Mouse (Mus musculus): ENCODE measurements at regions not wholly inside any gene's neighbourhood (a gene's known extent, or its start where the extent isn't known, plus 50 kb on each side); places are given as distances from the start of the nearest gene placed in this dataset.
A peak's percentile ranks its signal among the peaks of the same experiment; 100 is the strongest.

GRCm38 (mm10) chr16:12901096-12901995 is 208.1 kb upstream of the Ercc4 start:
- no peak for DNase-seq (ENCODE audit: low read depth, low spot score)

DNA sequence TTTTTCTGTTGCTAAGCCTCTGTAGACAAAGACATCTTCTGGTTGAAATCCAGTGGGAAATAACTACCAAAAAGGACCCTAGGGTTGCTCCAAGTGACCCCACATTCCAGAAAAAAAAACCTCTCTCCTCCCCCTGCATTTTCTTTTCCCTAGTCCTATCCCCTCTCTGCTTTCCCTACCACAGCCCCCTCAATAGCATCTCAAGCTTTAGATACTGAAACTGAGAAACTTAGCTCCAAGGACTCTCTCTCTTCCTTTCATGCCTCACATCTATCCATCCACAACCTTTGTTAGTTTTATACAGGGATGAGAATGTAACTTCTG is 207.5 kb upstream of the Ercc4 start:
- DNase-seq (ENCODE audit: low read depth, low spot score), result no peak

DNA sequence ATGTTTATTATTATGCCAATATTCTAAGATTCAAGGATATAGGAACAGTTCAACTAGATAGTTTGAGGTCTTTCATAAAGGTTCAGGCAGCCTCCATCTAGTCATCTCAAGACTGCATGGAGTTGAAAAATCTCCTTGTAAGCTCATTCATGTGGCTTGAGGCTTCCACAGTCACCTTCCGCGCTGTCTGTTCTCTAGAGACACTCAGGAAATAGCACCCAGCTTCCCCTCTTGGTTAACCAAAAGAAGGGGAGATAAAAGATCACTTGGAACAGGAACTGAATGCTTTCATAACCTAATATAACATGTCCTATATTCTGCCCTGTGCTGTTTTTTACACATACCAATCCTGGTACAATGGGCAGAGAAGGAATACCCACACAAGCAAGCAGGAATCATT is 206.3 kb upstream of the Ercc4 start:
- no peak for DNase-seq (ENCODE audit: low read depth, low spot score)

- no peak for DNase-seq (ENCODE audit: low read depth, low spot score)
These were observed 204.5 kb upstream of the Ercc4 start for GRCm38 (mm10) chr16:12904937-12905336.

DNA sequence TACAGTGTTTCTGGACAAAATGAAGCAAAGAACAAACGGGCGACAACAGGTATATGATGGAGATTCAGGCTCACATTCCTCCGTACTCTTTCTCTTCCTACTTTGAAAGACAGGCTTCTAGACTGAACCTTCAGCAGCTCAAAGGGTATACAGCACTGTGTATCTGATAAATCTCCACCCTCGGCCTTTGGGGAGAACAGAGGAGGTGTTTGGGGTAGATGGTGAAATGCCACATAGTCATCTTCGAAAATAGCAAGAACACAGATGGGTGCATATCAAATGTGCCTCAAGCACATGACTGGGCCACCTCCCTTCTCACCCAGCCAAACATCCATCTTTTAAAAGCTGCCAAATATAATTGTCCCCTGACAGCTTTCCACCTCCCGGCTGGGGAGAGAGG is 184.8 kb upstream of the Ercc4 start:
- no peak for DNase-seq (ENCODE audit: low read depth, low spot score)

GRCm38 (mm10) chr16:12925931-12926330 is 183.6 kb upstream of the Ercc4 start:
- DNase-seq (ENCODE audit: low read depth, low spot score), result peak; percentile 88

DNA sequence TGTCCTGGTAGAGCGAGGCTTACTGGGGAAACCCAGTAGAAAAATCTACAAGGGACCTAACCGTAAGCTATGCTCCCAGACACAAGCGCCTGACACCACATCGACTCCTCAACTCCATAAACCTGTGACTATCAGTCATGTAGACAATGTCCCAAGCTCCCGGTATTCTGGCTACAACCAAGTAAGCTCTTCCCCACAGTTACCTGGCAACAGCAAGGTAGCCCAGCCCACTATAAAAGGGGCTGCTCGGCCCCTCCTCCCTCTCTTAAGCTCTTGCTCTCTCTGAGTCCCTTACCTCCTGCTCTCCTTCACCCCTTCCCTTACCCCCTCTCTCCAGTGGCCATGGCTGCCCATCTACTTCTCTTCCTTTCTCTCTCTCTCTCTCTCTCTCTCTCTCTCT is 178.4 kb upstream of the Ercc4 start:
- no peak for DNase-seq (ENCODE audit: low read depth, low spot score)

GRCm38 (mm10) chr16:12932959-12933358 is 176.5 kb upstream of the Ercc4 start:
- no peak for DNase-seq (ENCODE audit: low read depth, low spot score)

DNA sequence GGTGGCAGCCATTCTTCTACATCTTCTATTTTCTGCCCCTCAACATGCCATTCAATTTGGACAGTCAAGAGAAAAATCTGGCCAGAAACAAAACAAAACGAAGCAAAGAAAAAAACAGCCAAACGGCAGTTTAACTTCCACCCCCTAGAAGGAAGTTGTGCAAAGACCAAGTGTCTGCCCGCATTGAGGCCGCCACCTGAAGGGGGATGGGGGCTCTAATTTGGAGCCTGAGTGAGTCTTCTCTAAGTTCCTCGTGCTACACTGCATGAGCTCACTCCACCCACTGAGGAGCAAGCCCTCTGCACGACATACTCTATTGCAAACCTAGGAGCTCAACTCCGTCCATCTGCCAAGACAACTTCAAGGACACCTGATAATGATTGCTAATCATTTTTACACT is 174.9 kb upstream of the Ercc4 start:
- no peak for DNase-seq (ENCODE audit: low read depth, low spot score)

DNA sequence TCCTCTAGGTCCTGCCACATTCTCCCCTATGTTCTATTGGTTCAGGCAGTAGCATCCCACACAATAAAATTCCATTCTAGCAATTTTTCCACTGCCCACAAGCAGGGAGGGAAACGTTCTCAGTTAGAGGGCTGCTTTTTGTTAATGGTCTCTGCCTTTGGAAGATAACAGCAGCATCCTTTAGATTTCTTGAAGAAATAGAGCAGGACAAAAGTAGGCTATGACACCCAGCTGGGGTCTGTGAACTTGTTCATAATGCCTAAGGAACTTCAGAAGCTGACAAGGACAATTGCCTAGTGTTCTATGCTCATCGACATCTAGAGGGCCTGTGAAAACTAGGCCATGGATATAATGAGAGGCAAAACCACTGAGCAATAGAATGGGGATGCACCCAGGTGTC is 174.2 kb upstream of the Ercc4 start:
- DNase-seq (ENCODE audit: low read depth, low spot score), result no peak

GRCm38 (mm10) chr16:12936571-12936970 is 172.9 kb upstream of the Ercc4 start:
- no peak for DNase-seq (ENCODE audit: low read depth, low spot score)

DNA sequence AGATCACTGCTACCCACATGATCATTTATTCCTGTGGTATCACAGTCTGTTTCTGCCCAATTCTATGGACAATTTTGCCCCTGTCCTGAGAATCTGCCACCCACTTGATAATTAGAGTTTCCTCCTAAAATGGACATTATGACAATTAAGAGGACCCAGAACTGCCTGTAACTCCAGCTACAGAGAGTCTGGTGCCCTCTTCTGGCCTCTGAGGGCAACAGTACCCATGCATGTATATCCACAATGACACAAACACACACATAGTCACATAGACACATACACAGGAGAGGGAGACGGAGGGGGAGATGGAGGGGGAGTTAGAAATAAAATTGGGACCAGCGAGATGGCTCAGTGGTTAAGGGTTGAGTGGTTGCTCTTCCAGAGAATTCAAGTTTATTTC is 170.9 kb upstream of the Ercc4 start:
- DNase-seq (ENCODE audit: low read depth, low spot score), result no peak

GRCm38 (mm10) chr16:12951176-12951575 is 158.3 kb upstream of the Ercc4 start:
- no peak for DNase-seq (ENCODE audit: low read depth, low spot score)

DNA sequence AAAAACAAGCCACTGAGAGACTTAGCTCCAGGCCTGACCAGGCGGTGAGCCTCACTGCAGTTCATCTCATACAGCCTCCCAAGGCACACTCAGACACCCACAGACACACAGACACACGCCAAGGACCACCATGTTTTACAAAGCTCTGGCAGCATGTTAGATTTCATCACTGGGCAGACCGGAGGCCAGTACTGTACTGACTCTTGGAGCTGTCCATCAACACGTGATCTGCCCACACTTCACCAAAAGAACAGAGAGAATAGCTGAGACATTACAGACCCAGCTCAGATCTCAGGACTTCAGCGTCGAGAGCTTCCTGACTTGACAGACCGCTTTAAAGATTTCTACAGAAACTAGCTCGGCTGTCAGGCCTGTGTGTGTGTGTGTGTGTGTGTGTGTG is 155.5 kb upstream of the Ercc4 start:
- no peak for DNase-seq (ENCODE audit: low read depth, low spot score)

GRCm38 (mm10) chr16:12956416-12956815 is 153.1 kb upstream of the Ercc4 start:
- DNase-seq (ENCODE audit: low read depth, low spot score), result no peak

GRCm38 (mm10) chr16:12960885-12961284 is 148.6 kb upstream of the Ercc4 start:
- no peak for DNase-seq (ENCODE audit: low read depth, low spot score)

- peak; percentile 10 for DNase-seq (ENCODE audit: low read depth, low spot score)
These were observed 126.8 kb upstream of the Ercc4 start for GRCm38 (mm10) chr16:12982681-12983080.

DNA sequence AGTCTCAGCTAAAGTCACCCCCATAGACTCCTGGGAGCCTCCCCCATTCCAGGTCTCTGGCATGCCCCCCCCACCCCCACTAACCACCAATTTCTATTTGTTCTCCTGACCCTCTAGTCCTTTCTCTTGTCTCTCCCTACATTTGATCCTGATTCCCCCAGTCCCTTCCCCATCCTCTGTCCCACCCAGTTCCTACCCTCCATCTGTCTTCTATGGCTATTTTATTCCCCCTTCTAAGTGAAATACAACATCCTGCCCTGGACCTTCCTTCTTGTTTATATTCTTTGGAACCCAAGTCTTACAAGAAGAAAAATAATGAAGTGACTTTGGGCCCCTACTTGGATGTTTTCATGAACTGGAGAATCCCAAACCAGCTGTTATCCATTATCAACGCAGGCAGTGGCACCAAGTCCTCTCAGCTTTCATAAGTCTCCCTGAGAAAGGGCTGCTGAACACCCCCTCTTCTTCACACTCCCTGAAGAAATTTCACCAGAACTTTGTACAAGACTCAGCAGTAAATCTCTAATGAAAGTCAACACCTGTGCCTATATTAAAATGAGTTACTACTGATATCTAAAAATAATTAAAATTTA is 108.1 kb upstream of the Ercc4 start:
- no peak for DNase-seq (ENCODE audit: low read depth, low spot score)

GRCm38 (mm10) chr16:13012863-13013262 is 96.6 kb upstream of the Ercc4 start:
- DNase-seq (ENCODE audit: low read depth, low spot score), result no peak

- no peak for DNase-seq (ENCODE audit: low read depth, low spot score)
These were observed 95.4 kb upstream of the Ercc4 start for GRCm38 (mm10) chr16:13013891-13014644.

DNA sequence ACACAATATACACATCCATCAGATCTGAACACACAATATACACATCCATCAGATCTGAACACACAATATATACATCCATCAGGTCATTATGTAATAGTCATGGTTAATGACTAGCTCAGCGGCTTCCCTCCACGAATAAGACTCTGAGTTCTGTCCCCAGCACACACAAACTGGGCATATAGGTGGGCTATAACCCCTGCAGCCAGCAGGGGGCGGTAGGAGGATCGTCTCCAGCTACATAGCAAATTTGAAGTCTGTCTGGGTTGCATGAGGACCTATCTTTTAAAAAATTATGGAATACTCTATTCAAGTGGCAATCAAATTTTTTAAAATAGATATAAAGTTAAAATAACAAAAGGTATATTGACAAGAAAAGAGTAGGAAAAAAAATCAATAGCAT is 86.6 kb upstream of the Ercc4 start:
- no peak for DNase-seq (ENCODE audit: low read depth, low spot score)

DNA sequence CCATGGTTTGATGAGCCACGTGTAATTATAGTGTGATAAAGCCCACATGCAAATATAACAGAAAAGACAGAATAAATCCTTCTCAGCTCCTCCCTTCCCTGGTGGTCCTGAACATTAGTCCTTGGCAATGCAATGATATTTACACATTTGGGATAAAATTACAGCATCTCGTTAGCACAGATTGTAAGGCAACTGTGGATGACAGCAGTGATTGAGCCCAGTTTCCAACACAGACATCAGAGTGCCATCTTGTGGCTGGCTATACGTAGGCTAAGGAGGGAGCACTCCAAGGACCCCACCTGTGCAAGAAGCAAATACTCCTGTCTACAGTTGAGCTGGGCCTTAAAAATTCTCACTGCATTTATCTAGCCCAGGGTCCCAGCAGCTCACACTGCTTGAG is 84.1 kb upstream of the Ercc4 start:
- DNase-seq (ENCODE audit: low read depth, low spot score), result peak; percentile 51

- DNase-seq (ENCODE audit: low read depth, low spot score), result no peak
These were observed 75.3 kb upstream of the Ercc4 start for GRCm38 (mm10) chr16:13034136-13034535.
